Mouse (Mus musculus): ENCODE measurements around the gene Gm28539. TPM values are rescaled to one million over a fixed set of nuclear protein-coding genes. Genes with fewer than 3 reads are reported as not detected.
"Not testable (repeated sequence)": the region's sequence is repeated elsewhere in the genome, so short reads cannot be mapped to it uniquely, and the experiment has no call there.

Gm28539 gene
- polyA plus RNA-seq, 1 experiment from 2014 or later: not detected

DNA sequence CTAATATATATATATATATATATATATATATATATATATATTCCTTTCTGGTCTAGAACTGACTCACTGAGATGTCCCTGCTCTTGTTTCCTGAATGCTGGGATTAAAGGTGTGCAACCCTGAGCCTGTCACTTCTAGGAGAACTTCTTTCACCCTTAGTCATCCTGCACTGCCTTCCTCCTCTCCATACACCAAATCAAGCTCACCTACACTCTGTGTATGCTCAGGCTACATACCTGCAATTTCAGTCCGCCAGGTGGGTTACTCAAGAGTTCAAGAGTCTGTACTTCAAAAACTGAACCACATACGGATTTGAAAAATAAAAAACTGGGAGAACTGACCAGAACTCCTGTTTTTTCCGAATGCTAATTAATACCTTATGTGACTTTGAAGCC, 314 bp upstream of the Gm28539 start:
- Histone ChIP-seq H3K4me1 (ENCODE audit: control insufficient read depth, insufficient read depth, low read length) (0 out of 2 replicates have a peak, but pooled peaks cover 2% of the 10 kb centered on the region), H3K27me3 (ENCODE audit: control insufficient read depth, insufficient read depth, low read length) (no peaks in the 10 kb centered on the region), H3K4me2 (peak overlapping the region; percentile 69), H3K36me3 (ENCODE audit: control insufficient read depth, insufficient read depth, low read length) (peaks cover 10% of the 10 kb centered on the region; the same call in 1 of the 2 replicates), H3K9ac (ENCODE audit: low read length) (no peak overlapping the region), H3K9me3 (ENCODE audit: control insufficient read depth, low read length) (no peaks in the 10 kb centered on the region), H3K27ac (ENCODE audit: low read depth, low read length) (no peak overlapping the region), H3K4me3 (ENCODE audit: low read depth, low read length) (peak overlapping the region; percentile 85)
- ATAC-seq (ENCODE audit: low FRiP score): peak; percentile 58
- WGBS: 29% methylated on average over 3 of the region's 3 CpGs
- peak; percentile 85 for DNase-seq (ENCODE audit: low spot score, missing footprints)

DNA sequence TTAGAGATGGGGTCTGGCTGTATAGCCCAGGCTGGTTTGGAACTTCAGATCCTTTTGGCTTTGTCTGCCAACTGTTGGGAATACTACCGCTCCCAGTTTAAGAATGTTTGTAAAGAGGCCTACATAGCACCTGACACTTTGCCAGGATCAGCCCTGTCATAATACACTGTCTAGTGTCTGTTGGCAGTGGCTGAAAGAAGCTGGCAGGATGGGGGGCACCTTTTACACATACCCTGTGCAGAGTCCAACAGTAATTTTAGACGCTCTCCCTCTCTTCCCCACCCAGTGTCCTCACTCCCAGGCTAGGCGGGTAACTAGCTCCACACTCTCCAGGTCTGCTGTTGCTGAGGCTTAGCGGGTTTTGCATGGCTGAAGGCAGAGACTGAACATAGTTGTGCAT, 2.0 kb downstream of the Gm28539 start:
- Histone ChIP-seq H3K9me3 (ENCODE audit: control insufficient read depth, low read length) (no peaks in the 10 kb centered on the region), H3K9ac (ENCODE audit: low read length) (no peak overlapping the region), H3K27me3 (ENCODE audit: control insufficient read depth, insufficient read depth, low read length) (no peaks in the 10 kb centered on the region), H3K4me1 (ENCODE audit: control insufficient read depth, insufficient read depth, low read length) (0 out of 2 replicates have a peak, but pooled peaks cover 2% of the 10 kb centered on the region), H3K36me3 (ENCODE audit: control insufficient read depth, insufficient read depth, low read length) (peaks cover 9% of the 10 kb centered on the region; the same call in 1 of the 2 replicates), H3K4me3 (ENCODE audit: low read depth, low read length) (no peak overlapping the region), H3K4me2 (no peak overlapping the region), H3K27ac (ENCODE audit: low read depth, low read length) (no peak overlapping the region)
- WGBS: 95% methylated on average over 4 of the region's 4 CpGs
- DNase-seq (ENCODE audit: low spot score, missing footprints): no peak
- no peak for ATAC-seq (ENCODE audit: low FRiP score)

DNA sequence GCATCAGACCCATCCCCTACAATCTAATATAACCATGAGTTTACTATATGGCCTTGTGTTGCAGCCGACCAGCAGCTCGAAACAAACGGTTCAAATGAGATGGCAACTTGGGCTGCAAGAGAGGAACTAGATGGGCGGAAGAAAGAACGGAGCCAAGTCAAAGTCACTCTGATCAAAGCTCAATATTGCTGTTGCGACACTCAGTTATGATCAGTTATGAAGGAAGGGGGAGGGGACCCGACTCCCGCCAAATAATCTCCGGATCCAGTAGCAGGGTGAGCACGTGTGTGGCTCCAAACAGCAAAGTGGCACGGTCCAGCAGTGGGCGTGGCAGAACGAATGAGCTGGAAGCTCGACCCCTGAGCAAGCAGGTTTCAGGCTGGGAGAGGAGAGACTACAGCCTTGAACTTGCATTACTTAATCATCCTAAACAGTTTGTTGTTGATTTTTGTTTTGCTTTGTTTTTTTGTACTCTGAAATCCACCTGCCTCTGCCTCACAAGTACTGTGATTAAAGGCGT, 10.0 kb downstream of the Gm28539 start:
- no peak for ATAC-seq (ENCODE audit: low FRiP score)
- H3K4me3 ChIP-seq (ENCODE audit: low read depth, low read length): no peak overlapping the region
- no peak for DNase-seq (ENCODE audit: low spot score, missing footprints)
- no peak overlapping the region for H3K27ac ChIP-seq (ENCODE audit: low read depth, low read length)
- no peak overlapping the region for H3K9ac ChIP-seq (ENCODE audit: low read length)
- H3K9me3 ChIP-seq (ENCODE audit: control insufficient read depth, low read length): no peaks in the 10 kb centered on the region
- no peaks in the 10 kb centered on the region for H3K27me3 ChIP-seq (ENCODE audit: control insufficient read depth, insufficient read depth, low read length)
- no peaks in the 10 kb centered on the region for H3K4me1 ChIP-seq (ENCODE audit: control insufficient read depth, insufficient read depth, low read length)
- H3K36me3 ChIP-seq (ENCODE audit: control insufficient read depth, insufficient read depth, low read length): no peaks in the 10 kb centered on the region
- WGBS: 84% methylated on average over 15 of the region's 15 CpGs
- H3K4me2 ChIP-seq: no peak overlapping the region

DNA sequence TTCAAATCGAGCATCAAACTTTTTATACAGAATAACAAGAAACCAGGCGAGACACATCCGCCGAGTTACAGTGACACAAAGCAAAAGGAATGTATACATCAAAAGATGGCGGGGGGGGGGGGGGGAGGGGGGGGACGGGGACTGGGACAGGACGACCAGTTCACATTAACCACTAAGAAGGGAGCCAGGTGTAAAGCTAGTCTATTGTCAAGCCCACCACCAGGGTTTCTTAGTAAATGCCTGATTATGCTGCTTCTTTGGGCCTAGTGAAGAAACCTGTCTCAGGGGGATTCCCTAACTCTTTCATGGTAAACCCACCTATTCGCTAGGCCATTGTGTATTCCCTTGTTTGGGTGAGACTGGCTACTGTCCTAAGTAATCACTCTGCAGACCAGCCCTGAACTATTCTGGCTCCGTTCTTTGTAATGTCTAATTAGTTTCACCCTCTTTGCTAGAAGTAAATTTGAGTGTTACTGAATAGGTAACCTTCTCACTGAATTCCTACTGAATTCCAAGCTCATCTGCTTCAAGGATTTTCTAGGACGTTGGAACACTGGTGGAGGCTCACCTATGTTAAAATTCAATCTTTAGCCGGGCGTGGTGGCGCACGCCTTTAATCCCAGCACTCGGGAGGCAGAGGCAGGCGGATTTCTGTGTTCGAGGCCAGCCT, 13.3 kb downstream of the Gm28539 start:
- H3K4me2 ChIP-seq; H3K4me1 ChIP-seq (ENCODE audit: control insufficient read depth, insufficient read depth, low read length); H3K27ac ChIP-seq (ENCODE audit: low read depth, low read length); H3K9ac ChIP-seq (ENCODE audit: low read length); H3K27me3 ChIP-seq (ENCODE audit: control insufficient read depth, insufficient read depth, low read length); DNase-seq (ENCODE audit: low spot score, missing footprints); H3K9me3 ChIP-seq (ENCODE audit: control insufficient read depth, low read length); ATAC-seq (ENCODE audit: low FRiP score); H3K36me3 ChIP-seq (ENCODE audit: control insufficient read depth, insufficient read depth, low read length); H3K4me3 ChIP-seq (ENCODE audit: low read depth, low read length): not testable (repeated sequence)
- 91% methylated on average over 16 of the region's 17 CpGs for WGBS

DNA sequence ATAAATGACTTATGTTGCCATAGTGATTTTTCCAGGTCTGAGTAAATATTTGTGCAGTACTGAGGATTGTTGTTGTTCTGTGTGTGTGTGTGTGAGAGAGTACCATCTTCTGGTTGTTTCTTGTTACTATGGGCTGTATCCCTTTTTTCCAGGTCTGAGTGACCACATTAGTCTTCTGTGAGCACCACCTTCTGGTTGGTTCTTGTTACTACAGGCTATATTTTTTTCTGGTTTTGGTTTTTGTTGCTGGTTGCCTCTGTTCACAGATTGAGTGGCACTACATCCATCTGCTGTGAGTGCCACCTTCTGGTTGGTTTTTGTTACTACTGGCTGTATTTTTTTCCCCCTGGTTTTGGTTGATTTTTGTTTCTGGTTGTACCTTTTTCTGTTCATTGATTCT, 22.2 kb downstream of the Gm28539 start:
- Histone ChIP-seq H3K36me3 (ENCODE audit: control insufficient read depth, insufficient read depth, low read length) (no peaks in the 10 kb centered on the region), H3K9me3 (ENCODE audit: control insufficient read depth, low read length) (no peaks in the 10 kb centered on the region), H3K4me2 (no peak overlapping the region), H3K9ac (ENCODE audit: low read length) (no peak overlapping the region), H3K4me3 (ENCODE audit: low read depth, low read length) (no peak overlapping the region), H3K27ac (ENCODE audit: low read depth, low read length) (no peak overlapping the region), H3K4me1 (ENCODE audit: control insufficient read depth, insufficient read depth, low read length) (no peaks in the 10 kb centered on the region), H3K27me3 (ENCODE audit: control insufficient read depth, insufficient read depth, low read length) (no peaks in the 10 kb centered on the region)
- no peak for ATAC-seq (ENCODE audit: low FRiP score)
- peak; percentile 85 for DNase-seq (ENCODE audit: low spot score, missing footprints)

DNA sequence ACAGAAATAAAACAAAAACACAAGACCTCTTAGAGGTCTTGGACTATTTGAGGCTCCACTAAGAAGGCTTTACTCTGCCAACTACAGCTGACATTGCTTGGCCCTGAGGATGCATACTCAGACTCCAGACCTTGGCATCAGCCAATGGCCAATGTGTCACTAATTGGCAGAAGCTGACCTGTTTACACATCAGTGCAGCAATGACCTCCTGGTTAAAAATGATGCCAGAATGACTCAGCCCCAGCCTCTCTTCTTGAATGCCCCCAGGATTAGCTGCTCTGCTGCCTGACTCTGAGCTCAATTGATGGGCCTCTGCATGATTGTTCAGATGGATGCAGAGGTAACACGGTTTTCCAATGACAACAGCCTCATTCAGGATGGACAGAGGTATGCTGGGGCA, 23.8 kb downstream of the Gm28539 start:
- Histone ChIP-seq H3K4me1 (ENCODE audit: control insufficient read depth, insufficient read depth, low read length) (no peaks in the 10 kb centered on the region), H3K9me3 (ENCODE audit: control insufficient read depth, low read length) (no peaks in the 10 kb centered on the region), H3K9ac (ENCODE audit: low read length) (no peak overlapping the region), H3K27ac (ENCODE audit: low read depth, low read length) (no peak overlapping the region), H3K4me3 (ENCODE audit: low read depth, low read length) (no peak overlapping the region), H3K27me3 (ENCODE audit: control insufficient read depth, insufficient read depth, low read length) (no peaks in the 10 kb centered on the region), H3K36me3 (ENCODE audit: control insufficient read depth, insufficient read depth, low read length) (no peaks in the 10 kb centered on the region), H3K4me2 (no peak overlapping the region)
- DNase-seq (ENCODE audit: low spot score, missing footprints) (no peak), ATAC-seq (ENCODE audit: low FRiP score) (no peak)
- 74% methylated on average over 1 of the region's 1 CpGs for WGBS

DNA sequence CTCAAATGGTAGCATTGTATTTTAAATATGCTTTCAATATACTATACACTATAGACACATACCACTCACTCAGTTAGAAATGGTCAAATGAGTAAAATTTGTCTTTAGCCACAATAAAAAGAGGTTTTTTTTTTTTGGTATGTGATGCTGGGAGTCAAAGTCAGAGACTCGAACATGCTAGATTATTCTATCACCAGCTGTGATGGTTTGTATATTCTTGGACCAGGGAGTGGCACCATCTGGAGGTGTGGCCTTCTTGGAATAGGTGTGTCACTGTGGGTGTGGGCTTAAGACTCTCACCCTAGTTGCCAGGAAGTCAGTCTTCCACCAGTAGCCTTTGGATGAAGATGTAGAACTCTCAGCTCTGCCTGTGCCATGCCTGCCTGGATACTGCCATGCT, 34.1 kb downstream of the Gm28539 start:
- not testable (repeated sequence) for H3K9me3 ChIP-seq (ENCODE audit: control insufficient read depth, low read length); H3K9ac ChIP-seq (ENCODE audit: low read length); H3K4me1 ChIP-seq (ENCODE audit: control insufficient read depth, insufficient read depth, low read length); H3K27ac ChIP-seq (ENCODE audit: low read depth, low read length); DNase-seq (ENCODE audit: low spot score, missing footprints); H3K4me3 ChIP-seq (ENCODE audit: low read depth, low read length); ATAC-seq (ENCODE audit: low FRiP score); H3K27me3 ChIP-seq (ENCODE audit: control insufficient read depth, insufficient read depth, low read length); H3K4me2 ChIP-seq
- peaks cover 11% of the 10 kb centered on the region; the same call in 1 of the 2 replicates for H3K36me3 ChIP-seq (ENCODE audit: control insufficient read depth, insufficient read depth, low read length)
- 86% methylated on average over 1 of the region's 1 CpGs for WGBS

DNA sequence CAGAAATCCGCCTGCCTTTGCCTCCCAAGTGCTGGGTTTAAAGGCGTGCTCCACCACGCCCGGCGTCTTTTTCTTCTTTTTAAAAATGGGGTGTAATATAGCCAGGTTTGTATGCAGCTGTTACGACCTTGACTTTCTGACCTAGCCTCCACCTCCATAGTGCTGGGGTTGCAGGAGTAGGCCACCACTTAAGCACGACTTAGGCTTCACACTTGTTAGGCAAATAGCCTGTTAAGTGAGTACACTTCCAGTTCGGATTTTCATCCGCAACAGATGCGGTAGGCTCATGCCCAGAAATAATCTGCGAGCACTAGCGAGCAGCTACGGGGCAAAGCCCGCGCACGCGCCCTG, 39.7 kb downstream of the Gm28539 start:
- ATAC-seq (ENCODE audit: low FRiP score) (no peak), DNase-seq (ENCODE audit: low spot score, missing footprints) (no peak)
- H3K9ac ChIP-seq (ENCODE audit: low read length): peak overlapping the region; percentile 95
- 1% methylated on average over 17 of the region's 17 CpGs for WGBS
- peak overlapping the region; percentile 74 for H3K4me2 ChIP-seq
- peak overlapping the region; percentile 97 for H3K4me3 ChIP-seq (ENCODE audit: low read depth, low read length)
- peaks cover 15% of the 10 kb centered on the region; the same call in 1 of the 2 replicates for H3K36me3 ChIP-seq (ENCODE audit: control insufficient read depth, insufficient read depth, low read length)
- H3K27ac ChIP-seq (ENCODE audit: low read depth, low read length): peak overlapping the region; percentile 91
- no peaks in the 10 kb centered on the region for H3K9me3 ChIP-seq (ENCODE audit: control insufficient read depth, low read length)
- H3K27me3 ChIP-seq (ENCODE audit: control insufficient read depth, insufficient read depth, low read length): no peaks in the 10 kb centered on the region
- peaks cover 8% of the 10 kb centered on the region for H3K4me1 ChIP-seq (ENCODE audit: control insufficient read depth, insufficient read depth, low read length)

DNA sequence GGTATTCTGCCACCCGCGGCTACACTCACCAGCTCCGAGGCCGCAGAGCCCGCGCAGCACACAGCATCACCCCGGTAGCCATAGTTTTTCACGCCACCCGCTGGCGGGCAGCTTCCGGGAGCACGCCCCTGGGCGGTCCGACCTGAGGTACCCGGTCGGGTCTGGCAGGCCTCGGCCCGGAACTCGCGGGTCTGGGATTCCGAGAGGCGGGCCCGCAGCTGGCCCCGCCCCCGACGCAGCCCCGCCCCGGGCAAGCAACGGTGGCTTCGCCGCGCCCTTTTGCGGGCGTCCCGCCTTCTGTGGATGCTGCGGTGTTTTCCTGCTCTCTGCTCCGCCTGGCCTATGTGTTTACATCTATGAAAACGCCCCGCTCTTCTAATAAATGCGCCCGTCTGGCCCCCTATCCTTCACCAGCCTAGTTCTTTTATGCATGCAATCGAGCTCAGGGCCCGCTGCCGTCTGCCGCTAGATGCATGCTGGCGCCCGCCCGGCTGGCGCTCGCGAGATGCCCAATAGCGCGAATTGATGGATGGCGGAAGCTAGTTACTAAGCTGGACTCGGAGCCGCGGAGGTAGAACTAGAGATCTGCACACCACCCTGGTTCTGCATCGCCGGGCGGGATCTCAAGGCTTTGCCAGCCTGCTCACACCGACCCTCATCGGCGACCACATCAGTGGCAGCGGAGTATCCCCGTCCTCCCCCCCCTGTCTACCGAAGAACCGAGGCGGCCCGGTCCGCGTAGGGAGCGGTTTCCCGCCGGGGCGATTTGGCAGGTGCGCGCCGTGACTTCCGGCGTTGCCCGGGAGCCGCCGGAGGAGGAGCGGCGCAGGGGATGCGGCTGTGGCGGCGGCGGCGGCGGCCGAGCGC, 40.3 kb downstream of the Gm28539 start, which contains the start of the genes Mrpl40 and Hira:
Gene Mrpl40, minus strand, starts transcription at position 421 of the 867 bp plus-strand sequence.
Gene Hira, plus strand, starts transcription at position 596 of the 867 bp plus-strand sequence.
- H3K9me3 ChIP-seq (ENCODE audit: control insufficient read depth, low read length): no peaks in the 10 kb centered on the region
- peak within 1 kb of the TSS; percentile 74 for H3K4me2 ChIP-seq
- H3K27ac ChIP-seq (ENCODE audit: low read depth, low read length): peak within 1 kb of the TSS; percentile 91
- ATAC-seq (ENCODE audit: low FRiP score): peak; percentile 94
- peaks cover 10% of the 10 kb centered on the region; the same call in 1 of the 2 replicates for H3K36me3 ChIP-seq (ENCODE audit: control insufficient read depth, insufficient read depth, low read length)
- peak within 1 kb of the TSS; percentile 95 for H3K9ac ChIP-seq (ENCODE audit: low read length)
- peak; percentile 99 for DNase-seq (ENCODE audit: low spot score, missing footprints)
- peaks cover 8% of the 10 kb centered on the region for H3K4me1 ChIP-seq (ENCODE audit: control insufficient read depth, insufficient read depth, low read length)
- under 1% methylated on average over 92 of the region's 93 CpGs for WGBS
- H3K4me3 ChIP-seq (ENCODE audit: low read depth, low read length): peak within 1 kb of the TSS; percentile 97
- no peaks in the 10 kb centered on the region for H3K27me3 ChIP-seq (ENCODE audit: control insufficient read depth, insufficient read depth, low read length)
